Mouse (Mus musculus) ES-E14 (cell line): Measurements from ENCODE around the gene Dcn. TPM values are rescaled to one million over a fixed set of nuclear protein-coding genes. Genes with fewer than 3 reads are reported as not detected.

Experiments used
- DNase-seq: peaks from one replicate; pipeline ENCODE4 v3.0.0-alpha.2; 2013; ENCODE audit warnings: low read depth, low spot score
- H3K27ac ChIP-seq: 2 replicates; pipeline ENCODE4 v1.5.1; 2012; ENCODE audit warnings: low read depth, mild to moderate bottlenecking, low read length, moderate library complexity, mixed read lengths; ENCODE audit not compliant: poor library complexity, insufficient read depth, severe bottlenecking
- H3K36me3 ChIP-seq: 2 replicates; pipeline ENCODE4 v1.6.1; 2012; ENCODE audit warnings: mild to moderate bottlenecking, low read length, moderate library complexity, mixed read lengths; ENCODE audit not compliant: control insufficient read depth, poor library complexity, insufficient read depth, severe bottlenecking
- H3K4me1 ChIP-seq, 2 experiments: fragments of 150-350 bp in 1 of 2; sonication (generic) in 1 of 2; 2 replicates each; pipeline ENCODE4 v1.6.1; 2012; ENCODE audit warnings: low read length in 2 of 2, mild to moderate bottlenecking in 1 of 2, mixed read lengths in 1 of 2; ENCODE audit not compliant: control insufficient read depth in 2 of 2, insufficient read depth in 2 of 2, poor library complexity in 1 of 2
- H3K4me3 ChIP-seq, 2 experiments: fragments of 150-350 bp in 1 of 2; sonication (generic) in 1 of 2; 2 replicates each; pipeline ENCODE4 v1.5.1; 2012; ENCODE audit warnings: low read length in 2 of 2, low read depth in 1 of 2, mild to moderate bottlenecking in 1 of 2, mixed read lengths in 1 of 2; ENCODE audit not compliant: insufficient read depth in 1 of 2, poor library complexity in 1 of 2, severe bottlenecking in 1 of 2
- H3K9ac ChIP-seq: 2 replicates; pipeline ENCODE4 v1.6.1; 2012; ENCODE audit warnings: low read depth, mild to moderate bottlenecking, low read length, mixed read lengths; ENCODE audit not compliant: poor library complexity, insufficient read depth, severe bottlenecking
- H3K9me3 ChIP-seq: fragments of 150-350 bp; sonication (generic); 2 replicates; pipeline ENCODE4 v1.6.1; 2012; ENCODE audit warnings: low read depth, mild to moderate bottlenecking, low read length; ENCODE audit not compliant: control insufficient read depth, insufficient read depth
- CHD2 ChIP-seq: IDR thresholded peaks from 2 replicates; pipeline ENCODE4 v1.6.1; 2014; ENCODE audit warnings: mild to moderate bottlenecking, low read depth, low read length, inconsistent platforms
- HCFC1 ChIP-seq: IDR thresholded peaks from 2 replicates; pipeline ENCODE4 v1.6.1; 2012; ENCODE audit warnings: low read length, inconsistent platforms, borderline replicate concordance; ENCODE audit not compliant: insufficient read depth
- MAFK ChIP-seq: IDR thresholded peaks from 2 replicates; pipeline ENCODE4 v1.6.1; 2014; ENCODE audit warnings: mild to moderate bottlenecking, low read depth, low read length, inconsistent platforms; ENCODE audit not compliant: insufficient read depth
- ZC3H11A ChIP-seq: IDR thresholded peaks from 2 replicates; pipeline ENCODE4 v1.6.1; 2012; ENCODE audit warnings: low read depth, mild to moderate bottlenecking, inconsistent platforms, low read length, borderline replicate concordance
- ZNF384 ChIP-seq: IDR thresholded peaks from 2 replicates; pipeline ENCODE4 v1.6.1; 2012; ENCODE audit warnings: low read depth, low read length, inconsistent platforms
- in situ Hi-C, 2 experiments: fragments of 600-800 bp; cut with MboI; formaldehyde crosslinking; loops; one replicate each; pipeline ENCODE4 v1.15.1; 2025; ENCODE audit warnings: low sequenced_read_pairs in 2 of 2, inconsistent platforms in 1 of 2; ENCODE audit not compliant: unreplicated experiment in 2 of 2
- total RNA-seq: library from RNA; depleted of rRNA; stranded (reverse); fragments of 300-350 nt; gene quantifications from 2 replicates; pipeline ENCODE4 v1.2.3, GENCODE M21; 2012

Gene Dcn
- total RNA-seq, 1 experiment, result 0.89 TPM

DNA sequence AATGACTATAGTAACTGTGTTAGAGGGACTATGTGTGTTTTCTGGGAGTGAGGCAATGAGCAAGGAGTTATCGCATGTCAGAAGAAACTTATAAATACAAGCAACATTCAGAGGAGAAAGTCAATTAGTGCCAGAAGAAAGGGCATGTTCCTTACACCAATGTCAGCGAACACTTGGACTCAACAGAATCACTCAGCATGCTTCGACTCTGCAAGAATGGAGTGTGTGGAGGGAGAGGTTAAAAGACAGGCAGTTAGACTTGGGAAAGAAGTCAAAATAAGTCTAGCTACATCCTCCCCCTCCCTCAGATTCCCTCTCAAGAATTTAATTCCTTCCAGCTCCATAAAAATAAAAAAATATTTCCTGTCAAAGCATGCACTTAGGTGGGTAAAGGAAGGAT lies 1.1 kb upstream of the Dcn start:
- in situ Hi-C loops, result no loop called here
- TF ChIP-seq HCFC1 (no peak), ZNF384 (no peak), MAFK (no peak), ZC3H11A (no peak), CHD2 (no peak)
- no peak overlapping the region for H3K9ac ChIP-seq
- no peak for DNase-seq
- no peaks in the 10 kb centered on the region for H3K9me3 ChIP-seq
- no peaks in the 10 kb centered on the region for H3K36me3 ChIP-seq
- no peaks in the 10 kb centered on the region for H3K4me1 ChIP-seq
- H3K27ac ChIP-seq, result no peak overlapping the region
- H3K4me3 ChIP-seq, result no peak overlapping the region

DNA sequence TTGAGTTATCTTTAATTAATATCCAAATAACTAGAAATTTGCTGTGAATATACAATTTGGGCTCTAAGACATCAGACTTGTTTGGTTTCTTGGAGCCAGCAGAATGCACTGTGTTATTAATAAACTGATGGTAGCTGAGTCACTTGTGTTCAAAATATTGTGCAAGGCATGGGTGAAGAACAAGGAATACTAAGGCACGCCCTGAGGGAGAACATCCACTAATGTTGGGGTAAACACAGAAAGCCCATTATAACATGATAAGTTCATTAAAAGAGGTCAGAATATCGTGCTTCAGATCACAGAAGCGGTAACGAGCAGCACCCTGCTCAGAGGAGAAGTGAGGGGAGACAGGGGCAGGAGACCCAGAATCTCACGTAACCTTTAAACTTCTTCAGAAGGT lies 2.7 kb downstream of the Dcn start:
- DNase-seq, result no peak
- Histone ChIP-seq H3K9ac (no peak overlapping the region), H3K4me1 (no peaks in the 10 kb centered on the region), H3K36me3 (no peaks in the 10 kb centered on the region), H3K9me3 (no peaks in the 10 kb centered on the region), H3K27ac (no peak overlapping the region), H3K4me3 (no peak overlapping the region)
- TF ChIP-seq MAFK (no peak), HCFC1 (no peak), CHD2 (no peak), ZNF384 (no peak), ZC3H11A (no peak)
- in situ Hi-C loops, result no loop called here

DNA sequence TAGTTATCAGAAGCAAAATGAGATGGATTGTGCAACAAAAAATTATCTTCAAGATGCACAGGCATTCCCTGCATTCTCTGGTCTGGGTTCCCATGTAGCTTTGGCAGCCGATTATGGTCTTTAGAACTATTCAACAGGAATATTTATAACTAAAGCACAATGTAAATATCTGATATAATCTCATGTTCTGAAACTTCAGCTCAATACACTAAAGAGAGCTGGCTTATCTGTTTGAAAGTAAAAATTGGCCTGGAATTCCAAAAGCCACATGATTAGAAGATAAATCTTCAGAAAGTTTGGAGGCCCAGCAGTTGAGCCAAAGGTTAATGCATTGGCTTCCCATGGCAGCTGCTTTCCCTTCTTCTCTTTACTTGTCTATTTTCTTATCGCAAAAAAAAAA lies 4.6 kb downstream of the Dcn start:
- in situ Hi-C loops, result no loop called here
- H3K36me3 ChIP-seq, result no peaks in the 10 kb centered on the region
- H3K4me1 ChIP-seq, result no peaks in the 10 kb centered on the region
- TF ChIP-seq MAFK, result no peak
- no peak for TF ChIP-seq HCFC1
- TF ChIP-seq ZC3H11A, result no peak
- TF ChIP-seq CHD2, result no peak
- TF ChIP-seq ZNF384, result no peak
- no peaks in the 10 kb centered on the region for H3K9me3 ChIP-seq
- no peak for DNase-seq
- no peak overlapping the region for H3K9ac ChIP-seq
- H3K27ac ChIP-seq, result no peak overlapping the region
- H3K4me3 ChIP-seq, result no peak overlapping the region

DNA sequence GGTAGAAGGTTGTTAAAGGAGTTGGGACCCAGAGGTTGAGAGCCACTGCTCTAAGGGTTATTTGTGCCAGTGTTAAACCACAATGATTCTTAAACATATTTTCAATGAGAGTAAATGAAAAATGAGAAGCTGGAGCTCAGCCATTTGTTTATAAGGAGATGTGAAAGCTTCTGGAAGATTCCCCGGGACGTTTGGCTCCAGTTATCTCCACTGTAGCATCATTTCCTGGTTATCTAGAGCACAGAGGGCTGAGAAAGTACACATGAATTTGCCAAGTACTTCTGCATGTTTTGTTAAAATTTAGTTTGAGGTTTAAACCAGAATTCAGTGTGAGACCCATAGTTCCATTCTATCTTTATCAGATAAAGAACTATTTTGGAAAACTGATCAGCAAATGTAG lies 5.7 kb downstream of the Dcn start:
- no peaks in the 10 kb centered on the region for H3K36me3 ChIP-seq
- in situ Hi-C loops, result no loop called here
- TF ChIP-seq ZC3H11A (no peak), MAFK (no peak), ZNF384 (no peak), HCFC1 (no peak), CHD2 (no peak)
- H3K4me3 ChIP-seq, result no peak overlapping the region
- H3K9ac ChIP-seq, result no peak overlapping the region
- H3K9me3 ChIP-seq, result no peaks in the 10 kb centered on the region
- H3K27ac ChIP-seq, result no peak overlapping the region
- H3K4me1 ChIP-seq, result no peaks in the 10 kb centered on the region
- no peak for DNase-seq

DNA sequence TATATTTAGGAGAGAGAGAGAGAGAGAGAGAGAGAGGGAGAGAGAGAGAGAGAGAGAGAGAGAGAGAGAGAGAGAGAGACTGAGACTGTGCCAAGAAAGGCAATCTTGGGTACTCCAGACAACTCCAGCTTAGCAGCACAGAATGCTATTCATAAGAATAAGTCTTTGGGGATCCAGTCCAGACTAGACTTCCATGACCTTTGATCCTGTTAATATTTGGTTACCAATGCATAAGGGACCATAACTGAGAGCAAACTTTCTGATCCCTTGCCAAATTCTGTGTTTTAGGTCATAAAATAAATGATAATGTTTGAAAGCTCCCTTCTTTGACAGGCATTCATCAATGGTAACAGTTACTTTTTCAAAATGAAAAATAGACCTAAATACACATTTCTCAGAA lies 6.7 kb downstream of the Dcn start:
- in situ Hi-C loops, result no loop called here
- no peaks in the 10 kb centered on the region for H3K9me3 ChIP-seq
- TF ChIP-seq HCFC1, result no peak
- no peaks in the 10 kb centered on the region for H3K4me1 ChIP-seq
- H3K27ac ChIP-seq, result no peak overlapping the region
- H3K9ac ChIP-seq, result no peak overlapping the region
- no peak for DNase-seq
- no peaks in the 10 kb centered on the region for H3K36me3 ChIP-seq
- no peak overlapping the region for H3K4me3 ChIP-seq
